Mouse (Mus musculus) lung, postnatal 0 days (tissue): ENCODE data around the gene Rpp14. TPM values are rescaled to one million over a fixed set of nuclear protein-coding genes. Genes with fewer than 3 reads are reported as not detected.

ENCODE experiments used
- ATAC-seq: fragments of 200-750 bp; cut with Nextera tagmentation; 2 replicates; pipeline ENCODE4 v1.8.0; 2017; ENCODE audit warnings: moderate library complexity
- DNase-seq: peaks from one replicate; pipeline ENCODE4 v3.0.0-alpha.2; 2016; ENCODE audit warnings: low spot score
- H3K27ac ChIP-seq: fragments of 300-500 bp; sonication (generic); 2 replicates; pipeline ENCODE4 v1.5.1; 2014; ENCODE audit warnings: antibody characterized with exemption, mild to moderate bottlenecking, low read length, mixed read lengths
- H3K27me3 ChIP-seq: fragments of 300-500 bp; sonication (generic); replicated peaks from 2 replicates; pipeline ENCODE4 v1.6.1; 2014; ENCODE audit warnings: low read length, mixed read lengths; ENCODE audit not compliant: insufficient read depth
- H3K36me3 ChIP-seq: fragments of 300-500 bp; sonication (generic); 2 replicates; pipeline ENCODE4 v1.6.1; 2014; ENCODE audit warnings: low read length, mixed read lengths; ENCODE audit not compliant: insufficient read depth
- H3K4me1 ChIP-seq: fragments of 300-500 bp; sonication (generic); 2 replicates; pipeline ENCODE4 v1.6.1; 2014; ENCODE audit warnings: antibody characterized with exemption, low read depth, low read length, mixed read lengths; ENCODE audit not compliant: insufficient read depth
- H3K4me2 ChIP-seq: fragments of 300-500 bp; sonication (generic); replicated peaks from 2 replicates; pipeline ENCODE4 v1.6.1; 2014; ENCODE audit warnings: low read depth, mild to moderate bottlenecking, low read length, moderate library complexity, mixed read lengths
- H3K4me3 ChIP-seq: fragments of 300-500 bp; sonication (generic); 2 replicates; pipeline ENCODE4 v1.5.1; 2014; ENCODE audit warnings: low read depth, low read length
- H3K9ac ChIP-seq: fragments of 300-500 bp; sonication (generic); replicated peaks from 2 replicates; pipeline ENCODE4 v1.6.1; 2014; ENCODE audit warnings: low read depth, mild to moderate bottlenecking
- H3K9me3 ChIP-seq: fragments of 300-500 bp; sonication (generic); 2 replicates; pipeline ENCODE4 v1.6.1; 2016; ENCODE audit warnings: low read length, mixed read lengths
- CTCF ChIP-seq: IDR thresholded peaks from 2 replicates; pipeline ENCODE4 v1.5.1; 2016; ENCODE audit warnings: antibody characterized with exemption, mild to moderate bottlenecking
- EP300 ChIP-seq: IDR thresholded peaks from 2 replicates; pipeline ENCODE4 v1.6.1; 2016; ENCODE audit warnings: antibody characterized with exemption, mild to moderate bottlenecking, control low read depth
- WGBS: fragments of 180-500 bp; shearing (Covaris S2); extraction: QIAGEN DNeasy Blood & Tissue Kit; methylation state at CpG from one replicate; pipeline ENCODE4 v1.1.7; 2014; 5-methylcytosine and 5-hydroxymethylcytosine counted together
- polyA plus RNA-seq: library from polyadenylated mRNA; unstranded; fragments of >200 nt; fragmentation: Nextera tagmentation; extraction: Ambion mirVana; gene quantifications from 2 replicates; pipeline ENCODE4 v1.2.1, GENCODE M21; 2015

The Rpp14 gene
- polyA plus RNA-seq, 1 experiment from 2014 or later: 37.6 TPM

GRCm38 (mm10) chr14:8054310-8055102, 25.7 kb upstream of the Rpp14 start:
- Histone ChIP-seq H3K4me2 (no peak overlapping the region), H3K4me3 (no peak overlapping the region), H3K27me3 (no peaks in the 10 kb centered on the region), H3K9me3 (no peaks in the 10 kb centered on the region), H3K9ac (no peak overlapping the region), H3K4me1 (no peaks in the 10 kb centered on the region), H3K36me3 (no peaks in the 10 kb centered on the region), H3K27ac (no peak overlapping the region)
- 44% methylated on average over 17 of the region's 17 CpGs for WGBS
- ATAC-seq (peak; percentile 89), DNase-seq (peak; percentile 73)
- TF ChIP-seq EP300 (no peak), CTCF (no peak)

GRCm38 (mm10) chr14:8056076-8056475, 24.1 kb upstream of the Rpp14 start:
- no peak for ATAC-seq
- 89% methylated on average over 5 of the region's 5 CpGs for WGBS

GRCm38 (mm10) chr14:8059938-8060337, 20.2 kb upstream of the Rpp14 start:
- no peak overlapping the region for H3K4me2 ChIP-seq
- H3K4me3 ChIP-seq: no peak overlapping the region
- H3K36me3 ChIP-seq: no peaks in the 10 kb centered on the region
- no peaks in the 10 kb centered on the region for H3K9me3 ChIP-seq
- no peak overlapping the region for H3K27ac ChIP-seq
- 90% methylated on average over 7 of the region's 7 CpGs for WGBS
- no peaks in the 10 kb centered on the region for H3K4me1 ChIP-seq
- H3K27me3 ChIP-seq: no peaks in the 10 kb centered on the region
- no peak overlapping the region for H3K9ac ChIP-seq
- DNase-seq (no peak), ATAC-seq (no peak)
- TF ChIP-seq CTCF: no peak
- TF ChIP-seq EP300: no peak

More at GRCm38 (mm10) chr14:8056076-8056475, 24.1 kb upstream of the Rpp14 start:
- no peaks in the 10 kb centered on the region for H3K9me3 ChIP-seq
- H3K27me3 ChIP-seq: no peaks in the 10 kb centered on the region
- H3K4me2 ChIP-seq: no peak overlapping the region
- no peak for TF ChIP-seq CTCF
- TF ChIP-seq EP300: no peak
- no peaks in the 10 kb centered on the region for H3K36me3 ChIP-seq
- no peak overlapping the region for H3K27ac ChIP-seq
- no peak for DNase-seq
- H3K4me1 ChIP-seq: no peaks in the 10 kb centered on the region
- no peak overlapping the region for H3K4me3 ChIP-seq
- H3K9ac ChIP-seq: no peak overlapping the region

- no peak for DNase-seq
- no peak for TF ChIP-seq EP300
- TF ChIP-seq CTCF: no peak
- Histone ChIP-seq H3K4me3 (no peak overlapping the region), H3K27me3 (no peaks in the 10 kb centered on the region), H3K9me3 (no peaks in the 10 kb centered on the region), H3K9ac (no peak overlapping the region), H3K4me1 (no peaks in the 10 kb centered on the region), H3K27ac (no peak overlapping the region), H3K4me2 (no peak overlapping the region), H3K36me3 (no peaks in the 10 kb centered on the region)
- 30% methylated on average over 3 of the region's 3 CpGs for WGBS
- ATAC-seq: no peak
These were observed 18.1 kb upstream of the Rpp14 start for GRCm38 (mm10) chr14:8062076-8062475.

GRCm38 (mm10) chr14:8062537-8063301, 17.4 kb upstream of the Rpp14 start:
- WGBS: 61% methylated on average over 3 of the region's 3 CpGs
- Histone ChIP-seq H3K9me3 (no peaks in the 10 kb centered on the region), H3K27me3 (no peaks in the 10 kb centered on the region), H3K9ac (no peak overlapping the region), H3K4me2 (no peak overlapping the region), H3K27ac (no peak overlapping the region), H3K36me3 (no peaks in the 10 kb centered on the region), H3K4me3 (no peak overlapping the region), H3K4me1 (no peaks in the 10 kb centered on the region)
- no peak for ATAC-seq
- no peak for DNase-seq
- TF ChIP-seq CTCF: no peak
- no peak for TF ChIP-seq EP300
